Mouse (Mus musculus) forelimb bud, embryonic 11.5 days (tissue): ENCODE results near the gene Emilin3.

Source experiments
- DNase-seq: peaks from one replicate; pipeline ENCODE4 v3.0.0-alpha.2; 2012; ENCODE audit warnings: low read depth, low spot score

The Emilin3 gene

DNA sequence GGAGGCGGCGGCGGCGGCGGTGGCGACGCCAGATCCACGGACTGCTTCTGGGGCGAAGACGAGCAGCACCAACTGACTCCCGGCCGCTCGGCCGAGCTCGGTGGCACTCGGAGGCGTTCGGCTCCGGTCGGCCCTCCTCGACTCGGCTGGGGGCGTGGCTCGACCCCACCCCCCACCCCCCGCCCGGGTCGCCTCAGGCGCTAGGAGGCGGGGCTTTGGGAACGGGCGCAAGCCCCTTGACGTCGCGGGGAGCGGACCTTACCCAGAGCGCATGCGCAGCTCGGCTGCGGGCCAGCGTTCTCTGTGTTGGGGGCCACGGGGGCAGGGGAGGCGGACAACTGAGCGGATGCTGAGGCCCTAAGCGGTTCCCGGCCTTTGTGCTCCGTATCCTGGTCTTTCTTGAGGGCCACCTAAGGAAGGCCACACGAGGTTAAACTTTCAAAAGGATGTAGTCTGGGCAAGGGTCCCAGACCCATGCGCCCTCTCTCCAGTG, 39.2 kb downstream of the Emilin3 start, which contains the start of gene Zhx3:
TSS of gene Zhx3 (minus strand) at position 109 of the 493 bp plus-strand sequence.
- DNase-seq = peak; percentile 95

DNA sequence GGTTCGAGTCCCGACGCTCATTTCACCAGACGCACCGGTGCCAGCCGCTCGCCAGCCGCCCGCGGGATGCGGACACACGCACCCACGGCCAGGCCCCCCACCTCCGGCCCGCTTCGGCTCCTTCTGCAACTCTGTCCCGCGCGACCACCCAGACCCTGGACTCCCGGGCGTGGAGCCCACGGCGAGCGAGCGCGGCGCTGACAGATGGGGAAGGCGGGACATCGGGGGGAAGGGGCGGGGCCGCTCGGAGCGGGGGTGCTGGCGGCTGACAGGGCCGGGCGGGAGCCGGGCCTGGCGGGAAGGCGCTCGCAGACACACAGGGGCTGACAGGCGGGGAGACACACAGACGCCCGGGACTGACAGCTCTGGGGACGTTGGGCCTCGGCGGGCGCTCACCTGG, 39.7 kb downstream of the Emilin3 start:
- DNase-seq = peak; percentile 18

DNA sequence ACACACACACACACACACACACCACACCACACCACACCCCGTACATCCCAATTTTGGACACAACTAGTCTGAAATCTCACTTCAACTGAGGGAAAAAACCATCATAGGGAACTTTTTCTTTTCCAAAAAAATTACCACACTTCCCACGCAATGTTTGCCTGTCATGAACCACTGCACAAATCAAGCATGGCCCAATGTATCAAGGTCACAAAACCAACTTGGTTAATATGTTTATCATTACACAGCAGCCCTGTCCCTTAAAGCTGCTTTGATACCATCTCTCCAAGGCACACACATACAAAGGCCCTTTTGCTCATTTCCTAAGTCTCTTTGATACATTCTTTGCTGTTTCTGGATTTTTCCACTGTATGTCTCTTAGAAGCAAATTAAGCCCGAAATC, 40.8 kb downstream of the Emilin3 start:
- DNase-seq = no peak

DNA sequence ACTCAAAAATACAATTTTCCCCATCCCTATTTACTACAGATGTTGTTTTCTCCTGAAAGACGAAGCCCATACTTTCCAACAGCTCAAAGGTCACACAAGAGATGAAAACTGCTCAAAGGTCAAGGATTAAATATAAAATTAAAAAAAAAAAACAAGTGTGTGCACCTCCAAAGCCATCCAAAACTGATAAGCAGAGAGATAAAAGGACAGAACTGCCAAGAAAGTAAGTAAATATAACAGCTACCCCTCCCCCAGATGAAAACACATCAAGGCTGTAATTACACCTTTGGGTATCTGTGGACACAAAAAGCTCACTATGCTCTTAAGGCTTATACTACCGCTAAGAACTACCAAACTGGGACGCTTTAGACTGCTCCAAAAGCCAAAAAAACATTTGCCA, 42.7 kb downstream of the Emilin3 start:
- DNase-seq = no peak

DNA sequence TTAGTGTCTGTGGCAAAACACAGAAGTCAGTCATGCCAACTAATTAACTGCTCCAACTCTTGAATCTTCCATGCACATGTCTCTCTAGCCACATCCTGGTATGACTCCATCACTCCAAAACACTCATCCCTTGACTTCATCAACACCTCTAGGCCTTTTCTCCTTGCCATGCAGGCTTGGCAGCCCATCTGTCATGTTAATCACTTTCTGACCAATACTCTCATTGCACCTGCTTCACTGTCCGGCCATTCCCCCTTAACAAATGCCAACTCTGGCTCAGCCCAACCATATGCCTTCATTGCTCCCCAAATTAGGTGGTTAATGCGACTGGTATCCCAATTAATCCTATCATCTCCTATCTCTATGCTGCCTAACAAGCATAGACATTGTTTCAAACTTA, 46.9 kb downstream of the Emilin3 start:
- no peak for DNase-seq

DNA sequence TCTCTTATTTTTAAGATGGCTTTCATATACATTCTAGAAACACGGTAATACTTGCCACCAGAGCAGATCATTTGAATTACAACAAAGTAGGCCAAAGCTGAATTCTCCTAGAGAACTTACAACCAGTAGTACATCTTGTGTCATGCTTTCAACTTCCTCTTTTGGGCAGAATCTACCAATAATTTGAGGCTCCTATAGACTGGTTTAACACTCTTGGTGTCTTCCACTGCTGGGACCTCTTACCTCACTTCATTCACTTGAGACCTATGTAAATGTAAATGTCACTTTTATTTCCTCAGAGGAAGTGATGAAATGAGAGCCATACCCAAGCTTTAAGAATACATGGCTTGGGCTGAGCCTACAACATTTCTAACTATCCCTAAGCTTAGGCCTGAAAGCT, 48.0 kb downstream of the Emilin3 start:
- no peak for DNase-seq

DNA sequence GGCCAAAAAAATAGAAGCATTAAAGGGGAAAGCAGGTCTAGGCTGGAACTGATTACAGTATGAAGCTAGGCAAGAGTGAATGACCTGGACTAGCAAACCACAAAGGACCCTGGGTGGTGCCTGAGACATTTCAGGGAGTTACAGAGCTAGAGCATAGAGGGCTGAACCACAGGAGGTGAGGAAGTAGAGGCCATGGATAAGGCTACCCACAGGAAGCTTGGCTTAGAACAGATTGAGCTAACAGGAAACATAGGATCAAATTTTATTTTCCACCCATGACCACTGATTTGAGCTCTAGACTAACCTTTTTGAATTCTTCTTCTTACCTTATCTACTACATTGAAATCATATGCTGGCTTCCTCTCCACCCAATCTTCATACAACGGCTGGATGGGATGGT, 51.8 kb downstream of the Emilin3 start:
- no peak for DNase-seq
